Mouse (Mus musculus) testis, adult 10 weeks (tissue): ENCODE data around the gene Ccdc17. TPM values are rescaled to one million over a fixed set of nuclear protein-coding genes. Genes with fewer than 3 reads are reported as not detected.

ENCODE experiments used
- polyA plus RNA-seq: library from polyadenylated mRNA; stranded (reverse); fragments of 350-450 nt; fragmentation: Illumina TruSeq; extraction: RNeasy Lipid Tissue Mini Kit (QIAGEN cat#74804); gene quantifications from one replicate; pipeline ENCODE4 v1.2.3, GENCODE M21; 2014; ENCODE audit warnings: low read depth, low replicate concordance

Gene Ccdc17
- 1.3 TPM for polyA plus RNA-seq

DNA sequence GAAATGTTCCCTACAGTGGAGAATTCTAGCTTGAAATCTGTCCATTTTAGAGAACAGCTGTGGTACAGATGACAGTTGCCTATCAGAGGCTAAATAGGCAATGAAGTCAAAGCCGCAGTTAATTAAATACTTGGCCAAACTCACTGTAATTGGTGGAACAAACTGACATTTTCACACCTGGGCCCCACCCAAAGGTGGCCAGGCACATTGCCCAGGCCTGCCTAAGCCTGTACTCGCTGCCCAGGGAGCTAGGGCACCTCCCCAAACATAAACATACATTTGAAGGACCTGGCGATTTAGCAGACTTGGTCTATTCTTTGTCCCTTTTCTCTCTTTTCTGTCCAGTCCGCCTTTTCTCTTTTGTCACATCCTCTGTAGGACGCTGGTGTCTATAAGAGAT, at the start of gene Ccdc17:
Gene Ccdc17, plus strand, starts transcription at position 276 of the 400 bp plus-strand sequence.

DNA sequence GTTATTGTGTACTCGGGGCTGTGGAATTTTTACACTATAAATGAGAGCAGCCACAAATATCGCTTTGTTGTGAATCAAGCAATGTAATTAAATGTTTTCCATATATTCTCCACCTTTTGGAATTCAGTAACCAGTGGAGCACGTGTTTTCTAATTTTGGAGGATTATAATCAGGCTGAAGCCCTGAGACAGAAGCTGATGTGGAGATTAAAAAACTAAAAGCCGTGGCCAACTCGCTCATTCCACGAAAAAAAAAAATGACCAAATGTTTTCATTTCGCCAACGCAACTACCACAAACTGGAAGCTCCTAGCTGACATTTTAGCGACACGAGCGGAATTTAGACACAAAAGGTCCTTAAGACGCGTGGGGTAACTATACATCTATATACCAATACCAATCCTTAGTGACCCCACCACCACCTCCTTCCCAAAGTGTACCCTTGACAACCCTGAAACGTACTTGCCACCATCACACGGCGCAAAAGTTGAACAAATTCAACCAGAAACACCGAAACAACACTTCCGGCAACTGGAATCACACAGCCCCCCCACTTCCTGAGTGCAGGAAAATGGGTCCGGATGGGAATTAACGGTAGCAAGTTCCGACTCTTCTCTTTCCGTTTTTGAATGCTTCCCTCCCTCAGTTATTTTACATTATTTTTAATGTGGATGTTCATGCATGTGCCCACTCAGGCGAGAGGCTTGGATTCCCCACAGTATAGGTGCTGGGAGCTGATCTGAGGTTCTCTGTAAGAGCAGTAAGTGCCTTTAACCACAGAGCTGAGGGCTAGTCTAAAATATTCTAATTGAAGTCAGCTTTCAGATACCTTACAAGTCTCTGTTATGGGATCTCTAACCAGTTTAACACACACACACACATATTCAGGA, 40.8 kb upstream of the Ccdc17 start, which contains the start of gene Tmem69:
Gene Tmem69, minus strand, starts transcription at position 524 of the 888 bp plus-strand sequence.

DNA sequence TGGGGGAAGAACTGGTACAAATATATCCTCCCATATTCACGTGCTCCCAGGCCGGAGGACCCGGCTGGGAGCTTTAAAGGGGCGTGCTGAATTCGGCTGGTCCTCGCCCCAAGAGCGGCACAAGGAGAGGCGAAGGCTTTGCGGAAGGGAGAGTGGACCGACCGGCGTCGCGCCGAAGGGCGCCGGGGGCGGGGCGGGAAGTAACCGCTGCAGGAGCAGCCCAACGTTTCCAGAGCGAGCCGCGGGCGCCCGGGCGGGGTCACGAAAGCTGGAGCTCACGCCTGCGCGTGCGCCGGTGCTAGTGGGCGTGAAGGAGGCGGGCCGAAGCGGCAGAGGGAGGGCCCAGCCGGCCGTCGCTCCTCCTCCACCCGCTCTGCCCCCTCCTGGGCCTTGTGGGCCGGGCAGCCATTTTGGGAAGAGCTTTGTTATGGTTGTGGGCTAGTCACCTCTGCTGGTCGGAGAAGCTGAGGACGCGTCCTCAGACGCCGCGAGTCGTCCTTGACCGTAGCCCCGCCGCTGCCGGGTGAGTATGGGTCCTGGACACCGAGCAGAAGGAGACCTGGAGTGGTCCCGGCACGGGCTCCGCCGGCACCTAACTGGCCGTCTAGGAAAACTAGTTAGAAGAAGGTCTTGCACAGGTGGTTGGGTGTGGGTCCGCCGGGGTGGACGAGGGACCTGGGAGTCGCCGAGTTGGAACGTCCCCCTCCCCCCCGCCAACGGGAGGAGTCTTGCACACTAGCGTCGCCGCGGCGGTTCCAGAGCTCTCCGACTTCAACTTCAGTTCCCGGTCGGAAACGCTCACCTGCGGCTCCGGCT, 38.9 kb upstream of the Ccdc17 start, which contains the start of gene Gpbp1l1:
Gene Gpbp1l1, plus strand, starts transcription at position 353 of the 816 bp plus-strand sequence.

DNA sequence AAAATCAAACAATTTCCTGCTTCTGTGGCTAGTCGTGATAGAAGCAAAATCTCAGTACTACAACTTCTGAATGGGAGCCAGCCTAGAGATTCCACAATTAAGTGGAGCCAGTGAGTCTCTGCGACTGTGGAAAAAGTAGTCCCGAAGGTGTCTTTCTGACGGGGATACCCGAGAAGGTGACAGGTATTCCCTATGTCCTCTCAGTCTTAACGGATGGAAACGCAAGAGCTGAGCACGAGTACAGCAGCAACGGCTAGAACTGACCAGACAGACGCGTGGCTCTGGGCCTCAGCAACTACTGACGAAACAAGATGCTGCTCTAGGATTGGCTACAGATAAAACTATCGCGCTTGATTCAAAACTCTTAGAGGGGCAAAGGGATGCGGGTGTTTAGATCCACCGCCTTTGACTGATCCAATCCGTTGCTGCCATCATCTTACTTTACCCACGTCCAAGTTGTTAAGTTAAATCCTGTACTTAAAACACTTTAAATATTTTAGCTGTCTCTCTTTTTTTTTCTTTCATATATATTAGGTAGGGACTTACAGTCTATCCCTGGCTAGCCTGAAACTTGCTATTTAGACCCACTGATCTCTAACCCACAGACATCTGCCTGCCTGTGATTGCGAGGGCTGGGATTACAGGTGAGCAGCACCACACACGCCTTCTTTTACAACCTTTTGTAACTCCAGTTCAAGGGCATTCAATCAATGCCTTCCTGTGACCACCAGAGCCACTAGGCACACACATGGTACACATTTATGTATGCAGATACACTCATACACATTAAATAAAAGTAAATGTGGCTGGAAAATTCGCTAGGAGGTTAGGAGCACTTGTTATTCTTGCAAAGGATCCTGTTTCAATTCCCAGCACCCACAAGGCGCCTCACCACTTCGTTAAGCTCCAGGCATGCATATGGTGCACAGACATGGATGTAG, 31.5 kb downstream of the Ccdc17 start, which contains the start of gene Nasp:
Gene Nasp, minus strand, starts transcription at position 220 of the 941 bp plus-strand sequence.

Other genes starting within 250 kb of the Ccdc17 start
- 58.9 TPM for gene Mast2, start 132.5 kb upstream of the Ccdc17 start, polyA plus RNA-seq
- gene Ipp, start 89.1 kb upstream of the Ccdc17 start, polyA plus RNA-seq, result 35.3 TPM
- 43.1 TPM for gene Tmem69, start 40.7 kb upstream of the Ccdc17 start, polyA plus RNA-seq
- 79.2 TPM for gene Gpbp1l1, start 39.0 kb upstream of the Ccdc17 start, polyA plus RNA-seq
- gene Nasp, start 31.3 kb downstream of the Ccdc17 start, polyA plus RNA-seq, result 1,868 TPM
- 112 TPM for gene Akr1a1, start 55.0 kb downstream of the Ccdc17 start, polyA plus RNA-seq
- 511 TPM for gene Prdx1, start 88.9 kb downstream of the Ccdc17 start, polyA plus RNA-seq
- 27.0 TPM for gene Mmachc, start 111.8 kb downstream of the Ccdc17 start, polyA plus RNA-seq
- gene Ccdc163, start 111.9 kb downstream of the Ccdc17 start, polyA plus RNA-seq, result 93.6 TPM
- gene Tesk2, start 124.3 kb downstream of the Ccdc17 start, polyA plus RNA-seq, result 24.2 TPM
- 9.3 TPM for gene Toe1, start 211.0 kb downstream of the Ccdc17 start, polyA plus RNA-seq
- gene Mutyh, start 211.1 kb downstream of the Ccdc17 start, polyA plus RNA-seq, result 1.1 TPM
- gene Hpdl, start 225.1 kb downstream of the Ccdc17 start, polyA plus RNA-seq, result 0.29 TPM